Mouse (Mus musculus) heart, adult 2 months (tissue): Measurements from ENCODE around the gene Cmss1. TPM values are rescaled to one million over a fixed set of nuclear protein-coding genes. Genes with fewer than 3 reads are reported as not detected.

Source experiments
- DNase-seq, 2 experiments: peaks; one replicate each; pipeline ENCODE4 v3.0.0; 2021
- H3K27ac ChIP-seq: fragments of 200-600 bp; 2 replicates; pipeline ENCODE4 v1.8.1; 2022
- H3K27me3 ChIP-seq: fragments of 200-500 bp; 2 replicates; pipeline ENCODE4 v1.6.1; 2012; ENCODE audit warnings: mild to moderate bottlenecking, low read length, inconsistent platforms, mixed read lengths; ENCODE audit not compliant: control insufficient read depth, insufficient read depth
- H3K36me3 ChIP-seq: fragments of 200-500 bp; 2 replicates; pipeline ENCODE4 v1.6.1; 2012; ENCODE audit warnings: low read length, inconsistent platforms; ENCODE audit not compliant: control insufficient read depth, insufficient read depth
- H3K4me1 ChIP-seq: fragments of 200-500 bp; 2 replicates; pipeline ENCODE4 v1.6.1; 2011; ENCODE audit warnings: low read length; ENCODE audit not compliant: control insufficient read depth, insufficient read depth
- H3K4me3 ChIP-seq: fragments of 200-600 bp; 2 replicates; pipeline ENCODE4 v1.8.1; 2022
- H3K79me2 ChIP-seq: fragments of 200-500 bp; replicated peaks from 2 replicates; pipeline ENCODE4 v1.6.1; 2012; ENCODE audit warnings: mild to moderate bottlenecking, inconsistent platforms, low read length, moderate library complexity, mixed read lengths; ENCODE audit not compliant: control insufficient read depth, insufficient read depth
- H3K9ac ChIP-seq: fragments of 200-500 bp; 2 replicates; pipeline ENCODE4 v1.6.1; 2012; ENCODE audit warnings: low read depth, mild to moderate bottlenecking, control low read depth, inconsistent platforms, low read length, mixed read lengths
- CTCF ChIP-seq: fragments of 200-600 bp; IDR thresholded peaks from 2 replicates; pipeline ENCODE4 v1.8.1; 2022; ENCODE audit warnings: antibody characterized with exemption, mild to moderate bottlenecking, moderate library complexity
- EP300 ChIP-seq: fragments of 200-500 bp; IDR thresholded peaks from 2 replicates; pipeline ENCODE4 v1.6.1; 2011; ENCODE audit warnings: low read depth, low read length, control low read depth; ENCODE audit not compliant: insufficient read depth
- POLR2A ChIP-seq: fragments of 200-500 bp; IDR thresholded peaks from 2 replicates; pipeline ENCODE4 v1.6.1; 2011; ENCODE audit warnings: mild to moderate bottlenecking, low read depth, low read length, control low read depth; ENCODE audit not compliant: insufficient read depth
- WGBS: fragments of 180-500 bp; shearing (Covaris S2); methylation state at CpG from one replicate; pipeline ENCODE4 v1.1.7; 2018; 5-methylcytosine and 5-hydroxymethylcytosine counted together
- intact Hi-C: fragments of 180-260 bp; cut with DNase I; formaldehyde crosslinking; loops from one replicate; pipeline ENCODE4 v1.15.1; 2025
- polyA plus RNA-seq: library from polyadenylated mRNA; depleted of rRNA; stranded (reverse); fragments of >200 nt; gene quantifications from 2 replicates; pipeline ENCODE4 v1.2.3, GENCODE M21; 2012
- total RNA-seq, 2 experiments: library from RNA; stranded (reverse); gene quantifications; 2 replicates each; pipeline ENCODE4 v1.2.3; 2021

Gene Cmss1
- total and polyA plus RNA-seq, 3 experiments, result 17.6 to 74.3 (median 66.9) TPM

- intact Hi-C loops, result loop anchor here (5.0 kb wide), 1 partner anchor 63 kb away; no protein-coding TSS in a partner anchor
- Histone ChIP-seq H3K79me2 (no peaks in the 10 kb centered on the region), H3K9ac (no peak overlapping the region), H3K36me3 (no peaks in the 10 kb centered on the region), H3K4me1 (peaks cover 4% of the 10 kb centered on the region), H3K27ac (0 out of 2 replicates have a peak overlapping the region, but pooled peaks have one; percentile 20), H3K27me3 (no peaks in the 10 kb centered on the region), H3K4me3 (no peak overlapping the region)
- TF ChIP-seq EP300 (0 out of 2 replicates have a peak, but pooled peaks have one; percentile 54), POLR2A (no peak)
- peak in 1 of 2 experiments; percentile 53 for DNase-seq
- 42% methylated on average over 9 of the region's 9 CpGs for WGBS
Measured at GRCm38 (mm10) chr16:57485265-57485664, 121.4 kb downstream of the Cmss1 start.

- H3K4me3 ChIP-seq, result no peak overlapping the region
- H3K27me3 ChIP-seq, result no peaks in the 10 kb centered on the region
- 79% methylated on average over 12 of the region's 12 CpGs for WGBS
- no peak overlapping the region for H3K27ac ChIP-seq
- no peak for DNase-seq
- H3K9ac ChIP-seq, result no peak overlapping the region
- H3K79me2 ChIP-seq, result no peaks in the 10 kb centered on the region
- peaks cover 4% of the 10 kb centered on the region for H3K4me1 ChIP-seq
- H3K36me3 ChIP-seq, result no peaks in the 10 kb centered on the region
- intact Hi-C loops, result loop anchor here (5.0 kb wide), 1 partner anchor 63 kb away; no protein-coding TSS in a partner anchor
- TF ChIP-seq EP300, result no peak
- no peak for TF ChIP-seq CTCF
- no peak for TF ChIP-seq POLR2A
Measured at GRCm38 (mm10) chr16:57484043-57484795, 122.4 kb downstream of the Cmss1 start.

- no peaks in the 10 kb centered on the region for H3K79me2 ChIP-seq
- no peak for TF ChIP-seq POLR2A
- no peak for TF ChIP-seq CTCF
- no peak for TF ChIP-seq EP300
- 29% methylated on average over 2 of the region's 2 CpGs for WGBS
- no peaks in the 10 kb centered on the region for H3K27me3 ChIP-seq
- peaks cover 2% of the 10 kb centered on the region; the same call in 1 of the 2 replicates for H3K36me3 ChIP-seq
- peaks cover 4% of the 10 kb centered on the region for H3K4me1 ChIP-seq
- peak overlapping the region; percentile 20; the same call in 1 of the 2 replicates for H3K27ac ChIP-seq
- no peak overlapping the region for H3K9ac ChIP-seq
- DNase-seq, result no peak
- intact Hi-C loops, result loop anchor here (5.0 kb wide), 1 partner anchor 64 kb away; no protein-coding TSS in a partner anchor
- H3K4me3 ChIP-seq, result no peak overlapping the region
Measured at GRCm38 (mm10) chr16:57483503-57483902, 123.2 kb downstream of the Cmss1 start.

GRCm38 (mm10) chr16:57482911-57483310 is 123.8 kb downstream of the Cmss1 start:
- H3K4me3 ChIP-seq, result no peak overlapping the region
- H3K27ac ChIP-seq, result peak overlapping the region; percentile 20; the same call in 1 of the 2 replicates
- WGBS, result 19% methylated on average over 4 of the region's 4 CpGs
- H3K36me3 ChIP-seq, result peaks cover 8% of the 10 kb centered on the region; the same call in 1 of the 2 replicates
- no peak for TF ChIP-seq CTCF
- no peak for TF ChIP-seq EP300
- TF ChIP-seq POLR2A, result no peak
- peaks cover 4% of the 10 kb centered on the region for H3K4me1 ChIP-seq
- no peaks in the 10 kb centered on the region for H3K79me2 ChIP-seq
- H3K27me3 ChIP-seq, result no peaks in the 10 kb centered on the region
- no peak overlapping the region for H3K9ac ChIP-seq
- DNase-seq, result no peak
- intact Hi-C loops, result loop anchor here (5.0 kb wide), 1 partner anchor 64 kb away; no protein-coding TSS in a partner anchor

GRCm38 (mm10) chr16:57482264-57482663 is 124.4 kb downstream of the Cmss1 start:
- intact Hi-C loops, result loop anchor here (5.0 kb wide), 1 partner anchor 65 kb away; no protein-coding TSS in a partner anchor
- Histone ChIP-seq H3K9ac (no peak overlapping the region), H3K27me3 (no peaks in the 10 kb centered on the region), H3K79me2 (no peaks in the 10 kb centered on the region), H3K27ac (no peak overlapping the region), H3K4me3 (no peak overlapping the region), H3K4me1 (peaks cover 4% of the 10 kb centered on the region), H3K36me3 (peaks cover 11% of the 10 kb centered on the region; the same call in 1 of the 2 replicates)
- 71% methylated on average over 6 of the region's 6 CpGs for WGBS
- no peak for DNase-seq
- no peak for TF ChIP-seq EP300
- TF ChIP-seq CTCF, result no peak
- TF ChIP-seq POLR2A, result no peak

- H3K4me1 ChIP-seq, result peaks cover 4% of the 10 kb centered on the region
- H3K27ac ChIP-seq, result no peak overlapping the region
- H3K4me3 ChIP-seq, result no peak overlapping the region
- no peaks in the 10 kb centered on the region for H3K79me2 ChIP-seq
- WGBS, result 57% methylated on average over 5 of the region's 5 CpGs
- H3K27me3 ChIP-seq, result no peaks in the 10 kb centered on the region
- no peak for TF ChIP-seq POLR2A
- no peak for TF ChIP-seq EP300
- no peak for TF ChIP-seq CTCF
- peaks cover 11% of the 10 kb centered on the region; the same call in 1 of the 2 replicates for H3K36me3 ChIP-seq
- no peak overlapping the region for H3K9ac ChIP-seq
- intact Hi-C loops, result loop anchor here (5.0 kb wide), 1 partner anchor 68 kb away; no protein-coding TSS in a partner anchor
- DNase-seq, result no peak
Measured at GRCm38 (mm10) chr16:57479776-57480175, 126.9 kb downstream of the Cmss1 start.
